Mouse (Mus musculus): Measurements from ENCODE around the gene Ccz1. TPM values are rescaled to one million over a fixed set of nuclear protein-coding genes. Genes with fewer than 3 reads are reported as not detected.

Ccz1 gene
- polyA plus RNA-seq, 1 experiment from 2014 or later: 59.1 TPM

Other genes with a start within 250 kb of the Ccz1 start
- gene Eif2ak1, start 197.1 kb downstream of the Ccz1 start, polyA plus RNA-seq (2016; fragmentation: Nextera tagmentation; extraction: Ambion mirVana): 35.0 and 35.4 TPM in 2 replicates
- gene Ankrd61, start 117.2 kb downstream of the Ccz1 start, polyA plus RNA-seq (2016; fragmentation: Nextera tagmentation; extraction: Ambion mirVana): 0.22 and 0.39 TPM in 2 replicates
- gene Aimp2, start 105.0 kb downstream of the Ccz1 start, polyA plus RNA-seq (2016; fragmentation: Nextera tagmentation; extraction: Ambion mirVana): 85.9 and 86.6 TPM in 2 replicates
- gene Pms2, start 104.9 kb downstream of the Ccz1 start, polyA plus RNA-seq (2016; fragmentation: Nextera tagmentation; extraction: Ambion mirVana): 24.2 and 25.1 TPM in 2 replicates
- gene Gm42421, start 86.7 kb downstream of the Ccz1 start, polyA plus RNA-seq (2016; fragmentation: Nextera tagmentation; extraction: Ambion mirVana): 0.33 and 0.55 TPM in 2 replicates
- gene Rsph10b, start 81.8 kb downstream of the Ccz1 start, polyA plus RNA-seq (2016; fragmentation: Nextera tagmentation; extraction: Ambion mirVana): 1.0 and 1.3 TPM in 2 replicates
- gene Ocm, start 11.8 kb upstream of the Ccz1 start, polyA plus RNA-seq (2016; fragmentation: Nextera tagmentation; extraction: Ambion mirVana): not detected in 2 replicates
- 6.9 and 7.6 TPM in 2 replicates for gene Lmtk2, start 85.6 kb upstream of the Ccz1 start, polyA plus RNA-seq (2016; fragmentation: Nextera tagmentation; extraction: Ambion mirVana)
- gene Bhlha15, start 175.4 kb upstream of the Ccz1 start, polyA plus RNA-seq (2016; fragmentation: Nextera tagmentation; extraction: Ambion mirVana): 0.26 and 0.46 TPM in 2 replicates
- 19.1 and 19.3 TPM in 2 replicates for gene Tecpr1, start 208.7 kb upstream of the Ccz1 start, polyA plus RNA-seq (2016; fragmentation: Nextera tagmentation; extraction: Ambion mirVana)
- 127 and 133 TPM in 2 replicates for gene Bri3, start 229.6 kb upstream of the Ccz1 start, polyA plus RNA-seq (2016; fragmentation: Nextera tagmentation; extraction: Ambion mirVana)